Mouse (Mus musculus) G1E (cell line): ENCODE measurements at regions not wholly inside any gene's neighbourhood (a gene's known extent, or its start where the extent isn't known, plus 50 kb on each side); places are given as distances from the start of the nearest gene placed in this dataset.

Source experiments
- CTCF ChIP-seq: IDR thresholded peaks from 2 replicates; pipeline ENCODE4 v1.5.1; 2012; ENCODE audit warnings: low read depth, low read length, inconsistent platforms, mixed read lengths
- GATA1 ChIP-seq: IDR thresholded peaks from 2 replicates; pipeline ENCODE4 v1.6.1; 2012; ENCODE audit warnings: borderline replicate concordance, low read length, inconsistent platforms, mixed read lengths
- GATA2 ChIP-seq: IDR thresholded peaks from 2 replicates; pipeline ENCODE4 v1.6.1; 2012; ENCODE audit warnings: low read depth, low read length, inconsistent platforms, borderline replicate concordance
- POLR2AphosphoS5 ChIP-seq: IDR thresholded peaks from 2 replicates; pipeline ENCODE4 v1.6.1; 2012; ENCODE audit warnings: low read depth, low read length, inconsistent platforms; ENCODE audit not compliant: insufficient replicate concordance
- TAL1 ChIP-seq: conservative IDR thresholded peaks from 2 replicates; pipeline ENCODE4 v1.6.1; 2012; ENCODE audit warnings: low read depth, low read length, inconsistent platforms, mixed read lengths

DNA sequence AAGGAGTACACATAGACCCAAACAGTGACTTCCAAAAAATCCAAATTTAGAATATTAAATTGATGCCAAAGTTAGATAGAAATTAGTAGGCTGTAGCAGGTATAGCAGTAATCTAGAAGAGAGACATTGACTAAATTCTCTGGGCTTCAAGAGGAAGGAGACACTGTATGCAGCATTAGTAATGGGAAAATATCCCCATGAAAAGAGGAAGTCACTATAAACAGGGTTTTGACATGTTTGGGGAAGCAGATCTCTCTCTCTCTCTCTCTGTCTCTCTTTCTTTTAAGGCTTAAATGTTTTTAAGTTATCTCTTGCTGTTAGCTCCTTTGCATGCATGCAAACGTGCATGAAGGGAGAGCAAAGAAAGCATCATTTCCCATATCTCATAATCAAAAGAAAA is 357.9 kb upstream of the Prickle1 start:
- no peak for TF ChIP-seq POLR2AphosphoS5
- no peak for TF ChIP-seq CTCF
- no peak for TF ChIP-seq GATA1
- TF ChIP-seq TAL1 = no peak
- TF ChIP-seq GATA2 = no peak
